Mouse (Mus musculus) WW6 (cell line): Measurements from ENCODE around the gene Dusp1.

Experiments used
- DNase-seq: peaks from one replicate; pipeline ENCODE4 v3.0.0-alpha.2; 2013; ENCODE audit warnings: low read depth, low spot score

Gene Dusp1

DNA sequence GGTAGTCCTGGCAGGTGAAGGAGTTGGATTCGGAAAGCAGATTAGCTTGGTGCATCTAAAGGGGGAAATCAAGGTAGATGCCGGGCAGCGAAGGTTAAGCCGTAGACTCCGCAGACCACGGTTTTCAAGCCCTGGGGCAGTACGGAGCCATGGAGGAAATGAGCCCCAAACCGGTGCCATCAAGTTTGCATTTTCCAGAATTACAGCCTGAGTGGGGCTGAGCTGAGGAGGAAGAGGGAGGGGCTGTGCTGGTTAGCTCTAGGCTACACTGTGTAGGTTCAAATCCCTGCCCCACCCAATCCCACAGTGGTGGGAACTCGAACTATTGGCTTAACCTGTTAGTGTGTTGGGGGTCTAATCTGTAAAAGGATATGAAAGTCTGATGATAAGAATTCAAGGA lies 97.4 kb downstream of the Dusp1 start:
- no peak for DNase-seq

DNA sequence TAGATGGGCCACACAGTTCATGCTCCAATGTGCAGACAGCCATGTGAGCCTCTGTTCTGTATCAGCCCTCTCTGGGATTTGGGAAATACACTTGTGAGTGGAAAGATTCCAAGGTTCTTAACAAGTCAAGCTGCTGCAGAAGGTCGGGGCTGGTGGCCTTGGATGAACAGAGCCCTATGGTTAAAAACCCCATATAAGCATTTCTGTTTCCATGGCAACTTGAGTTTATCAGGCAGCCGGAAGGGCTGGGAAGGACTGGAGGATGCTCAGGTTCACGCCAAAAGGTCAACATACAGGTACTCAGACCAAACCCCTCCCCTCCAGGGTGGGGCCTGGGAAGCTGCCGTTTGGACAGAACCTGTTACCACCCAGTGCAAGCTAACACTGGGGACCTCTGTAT lies 97.9 kb downstream of the Dusp1 start:
- DNase-seq: no peak

DNA sequence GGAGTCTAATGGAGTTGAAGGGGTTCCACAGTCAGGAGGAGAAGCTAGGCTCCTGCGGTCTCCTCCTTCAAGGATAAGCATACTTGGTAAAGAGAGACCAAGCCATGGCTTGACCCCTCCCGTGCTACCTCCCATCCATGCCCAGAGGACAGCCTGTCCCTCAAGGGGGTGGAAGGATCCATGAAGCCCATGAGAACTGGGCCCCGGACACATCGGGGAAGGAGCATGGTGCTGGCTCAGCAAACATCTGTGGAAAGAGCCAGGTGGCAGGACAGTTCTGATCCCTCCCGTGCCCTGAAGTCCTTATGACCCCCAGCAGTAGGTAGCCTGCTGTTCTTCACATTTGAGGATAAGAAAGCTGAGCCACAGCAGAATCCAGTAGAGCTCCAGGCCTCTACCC lies 98.5 kb downstream of the Dusp1 start:
- DNase-seq: no peak

DNA sequence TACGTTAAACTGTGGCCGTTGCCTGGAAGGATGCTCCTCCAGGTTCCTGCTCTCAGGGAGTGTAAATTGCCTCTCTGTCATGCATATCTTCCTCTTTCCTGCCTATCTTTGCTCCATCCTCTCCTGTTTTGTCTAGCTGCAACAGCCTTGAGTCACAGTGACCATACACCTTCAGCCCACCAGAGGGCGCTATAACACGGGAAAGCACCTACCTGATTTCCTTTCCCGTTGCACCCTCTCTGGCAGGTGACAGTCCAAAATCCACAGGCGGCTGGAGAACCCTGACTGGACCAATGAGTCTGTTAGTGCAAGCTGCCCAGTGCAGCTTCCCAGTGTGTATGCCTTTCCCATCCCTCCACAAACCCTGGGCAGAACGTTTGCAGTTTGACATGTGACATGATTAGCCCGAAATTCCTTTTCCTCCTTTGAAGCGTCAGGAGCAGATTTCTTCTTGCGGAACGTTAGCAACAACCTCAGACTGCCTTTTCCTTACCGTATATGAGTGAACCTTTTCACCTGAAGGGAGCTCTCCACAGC lies 99.2 kb downstream of the Dusp1 start:
- DNase-seq: peak; percentile 71

DNA sequence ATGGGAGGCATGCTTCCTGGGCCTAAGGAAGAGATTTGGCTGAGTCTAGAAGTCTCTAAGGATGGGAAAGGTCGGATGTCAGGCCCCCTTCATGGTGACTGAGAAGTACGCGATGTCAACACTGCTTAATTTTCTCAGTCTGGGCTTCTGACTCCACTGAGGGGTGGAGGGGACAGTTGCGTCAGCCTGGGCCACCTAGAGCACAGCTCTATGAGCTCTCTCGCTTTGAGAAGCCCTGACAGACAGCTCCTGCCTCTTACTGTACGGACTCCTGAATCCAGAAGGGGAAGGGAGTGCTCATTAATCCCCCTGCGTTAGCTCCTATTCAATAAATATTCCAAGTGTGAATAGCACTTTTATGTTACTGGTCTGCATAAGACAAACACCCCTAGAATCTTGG lies 103.9 kb downstream of the Dusp1 start:
- no peak for DNase-seq

DNA sequence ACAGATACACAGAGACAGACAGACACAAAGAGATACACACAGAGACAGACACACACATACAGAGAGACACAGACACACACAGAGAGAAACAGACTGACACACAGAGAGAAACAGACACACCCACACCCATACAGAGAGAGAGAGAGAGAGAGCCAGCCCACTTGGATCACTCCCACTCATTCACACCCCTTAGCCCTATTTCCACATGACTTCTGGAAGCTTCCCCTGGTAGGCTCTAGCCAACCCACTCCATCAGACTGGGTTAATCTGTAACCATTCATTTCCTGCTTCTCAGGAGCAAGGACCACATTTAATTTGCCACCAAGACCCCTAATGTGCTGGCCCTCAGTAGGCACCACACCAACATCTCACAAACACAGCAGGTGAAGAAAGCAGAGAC lies 104.4 kb downstream of the Dusp1 start:
- DNase-seq: no peak
